Mouse (Mus musculus): ENCODE measurements around the gene Nkapl. TPM values are rescaled to one million over a fixed set of nuclear protein-coding genes. Genes with fewer than 3 reads are reported as not detected.

The Nkapl gene
- 0.20 TPM for polyA plus RNA-seq (2017; shearing (Covaris generic))

DNA sequence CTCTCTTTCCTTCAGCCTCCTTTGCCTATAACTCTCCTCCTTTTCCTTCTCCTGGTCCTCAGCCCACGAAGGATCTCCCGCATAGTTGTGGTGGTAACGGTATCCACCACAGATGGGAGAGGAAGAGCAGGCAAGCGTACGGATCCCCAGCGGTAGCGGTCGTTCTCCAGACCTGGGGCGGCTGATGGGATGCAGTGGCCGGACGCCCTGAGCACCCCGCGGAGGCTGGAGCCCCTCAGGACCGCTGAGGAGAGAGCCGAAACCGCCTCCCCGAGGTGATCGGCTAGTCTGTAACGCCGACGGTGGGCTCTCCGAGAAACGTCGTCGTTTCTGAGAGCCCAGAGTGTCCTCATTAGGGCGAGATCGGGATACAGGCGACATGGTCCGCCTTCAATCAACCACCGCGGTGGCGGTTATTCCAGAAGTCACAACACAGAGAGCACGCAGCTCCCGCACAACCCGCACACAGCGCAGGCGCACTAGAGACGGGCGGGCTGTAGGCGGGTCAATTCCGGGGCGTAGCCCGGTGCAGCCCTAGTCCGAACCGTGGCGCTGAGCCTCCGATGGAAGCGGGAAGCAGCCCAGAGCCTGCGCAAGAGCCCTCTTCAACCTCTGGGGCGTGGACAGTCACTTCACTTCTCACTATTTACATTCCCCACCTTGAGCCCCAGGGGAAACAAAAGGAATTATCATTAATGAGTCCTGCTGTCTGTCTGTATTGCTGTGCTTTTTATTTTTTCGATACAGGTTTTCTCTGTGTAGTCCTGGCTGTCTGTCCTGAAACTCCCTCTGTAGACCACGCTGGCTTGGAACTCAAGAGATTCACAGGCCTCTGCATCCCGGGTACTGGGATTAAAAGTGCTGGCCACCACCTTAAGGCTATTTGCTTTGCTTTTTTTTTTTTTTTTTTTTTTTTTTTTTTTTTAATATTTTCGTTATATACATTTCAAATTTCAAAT is at the start of gene Nkapl:
Gene Nkapl (minus strand): TSS at position 449 of the 959 bp plus-strand sequence.

GRCm38 (mm10) chr13:21501182-21501581 is 32.9 kb upstream of the Nkapl start, which contains the start of gene Gm11273:
TSS of gene Gm11273 (minus strand) at chr13:21501418.

GRCm38 (mm10) chr13:21495080-21495479 is 26.8 kb upstream of the Nkapl start, which contains the start of gene AK157302:
TSS of gene AK157302 (plus strand) at chr13:21495223.

DNA sequence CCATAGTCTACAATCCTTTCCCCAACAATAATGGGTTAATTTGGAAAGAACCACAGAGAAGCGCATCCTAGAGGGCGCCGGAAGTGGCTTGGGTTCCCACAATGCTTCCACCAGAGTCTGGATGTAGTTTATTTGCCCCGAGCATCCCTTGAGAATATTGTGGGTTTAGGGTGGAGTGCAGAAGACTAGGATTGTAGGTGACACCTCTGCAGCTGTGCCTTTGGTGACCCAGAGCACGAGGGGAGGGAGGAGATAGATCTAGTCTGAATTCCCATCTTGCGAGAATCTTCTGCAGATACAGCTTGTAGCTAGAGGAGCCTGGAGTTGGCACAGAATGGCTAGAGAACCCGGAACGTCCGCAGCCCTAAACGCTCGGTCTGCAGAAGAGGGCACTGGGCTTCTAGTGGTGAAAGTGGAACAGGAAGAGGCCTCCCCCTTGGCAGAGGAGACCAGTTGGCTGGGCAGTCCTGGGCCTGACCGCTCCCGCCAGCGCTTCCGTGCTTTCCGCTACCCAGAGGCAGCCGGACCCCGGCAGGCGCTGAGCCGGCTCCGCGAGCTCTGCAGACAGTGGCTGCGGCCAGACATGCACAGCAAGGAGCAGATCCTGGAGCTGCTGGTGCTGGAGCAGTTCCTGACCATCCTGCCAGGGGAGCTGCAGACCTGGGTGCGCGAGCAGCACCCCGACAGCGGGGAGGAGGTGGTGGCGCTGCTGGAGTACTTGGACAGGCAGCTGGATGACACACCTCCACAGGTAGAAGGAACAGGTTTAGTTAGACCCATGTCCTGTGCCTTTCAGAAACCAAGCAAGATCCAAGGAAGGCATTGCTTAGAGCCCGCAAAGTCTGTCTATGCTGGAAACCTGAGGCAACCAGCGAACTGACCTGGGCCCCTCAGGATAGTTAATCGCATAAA is 10.7 kb upstream of the Nkapl start, which contains the start of the genes Zkscan4 and Gm10065:
Gene Zkscan4 (plus strand): TSS at position 149 of the 912 bp plus-strand sequence.
Gene Gm10065 (minus strand): TSS at position 683 of the 912 bp plus-strand sequence.

GRCm38 (mm10) chr13:21453449-21453848 is 14.9 kb downstream of the Nkapl start, which contains the start of gene Zscan26:
TSS of gene Zscan26 (minus strand) at chr13:21453730.

DNA sequence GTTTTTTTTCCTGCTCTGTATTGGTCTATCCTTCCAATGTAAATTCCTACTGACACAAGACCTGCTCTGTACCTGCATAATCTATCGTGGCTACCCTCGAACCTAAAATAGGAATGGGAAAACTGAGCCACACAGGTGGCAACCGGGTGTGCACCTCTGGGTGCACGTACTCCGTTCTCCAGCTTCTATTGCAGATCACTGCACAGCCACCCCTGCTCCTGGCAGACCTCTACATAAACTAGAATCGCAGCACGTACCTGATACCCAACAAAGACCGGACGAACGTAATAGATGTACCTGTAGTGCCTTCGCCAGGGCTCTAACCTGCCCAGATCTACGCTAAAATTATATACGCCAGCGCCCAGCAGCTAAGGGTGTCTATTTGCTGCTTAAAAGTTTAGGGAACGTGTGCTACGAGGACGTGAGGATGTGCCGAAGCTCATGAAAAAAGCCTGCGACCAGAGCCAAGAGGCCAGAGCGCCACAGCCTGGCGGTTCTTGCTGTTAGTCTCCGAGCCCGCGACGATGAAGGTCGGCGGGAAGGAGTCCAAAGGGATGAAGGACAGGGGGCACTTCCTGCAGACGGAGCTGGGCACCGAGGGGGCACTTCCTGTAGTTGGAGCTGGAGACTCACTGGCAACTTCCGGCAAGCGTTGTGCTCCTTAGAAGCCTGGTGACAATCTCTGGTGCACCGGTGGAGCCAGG is 27.7 kb downstream of the Nkapl start, which contains the start of gene Pgbd1:
Gene Pgbd1 (minus strand): TSS at position 556 of the 704 bp plus-strand sequence.

Other genes starting within 250 kb of the Nkapl start
- not detected for gene Gpx5, start 175.8 kb downstream of the Nkapl start, polyA plus RNA-seq (2017; shearing (Covaris generic))
- not detected for gene Gpx6, start 156.4 kb downstream of the Nkapl start, polyA plus RNA-seq (2017; shearing (Covaris generic))
- gene Olfr1367, start 121.6 kb downstream of the Nkapl start, polyA plus RNA-seq (2017; shearing (Covaris generic)) = not detected
- 15.3 TPM for gene Zscan12, start 105.7 kb downstream of the Nkapl start, polyA plus RNA-seq (2017; shearing (Covaris generic))
- gene Zkscan3, start 65.8 kb downstream of the Nkapl start, polyA plus RNA-seq (2017; shearing (Covaris generic)) = 74.5 TPM
- gene Pgbd1, start 27.5 kb downstream of the Nkapl start, polyA plus RNA-seq (2017; shearing (Covaris generic)) = 0.96 TPM
- gene Zscan26, start 14.8 kb downstream of the Nkapl start, polyA plus RNA-seq (2017; shearing (Covaris generic)) = 12.8 TPM
- not detected for gene Zkscan4, start 10.4 kb upstream of the Nkapl start, polyA plus RNA-seq (2017; shearing (Covaris generic))
- gene Gm10065, start 10.9 kb upstream of the Nkapl start, polyA plus RNA-seq (2017; shearing (Covaris generic)) = not detected
- not detected for gene AK157302, start 26.7 kb upstream of the Nkapl start, polyA plus RNA-seq (2017; shearing (Covaris generic))
- gene Gm11273, start 32.9 kb upstream of the Nkapl start, polyA plus RNA-seq (2017; shearing (Covaris generic)) = 11.1 TPM
- gene Zkscan8, start 62.6 kb upstream of the Nkapl start, polyA plus RNA-seq (2017; shearing (Covaris generic)) = 10.4 TPM
- gene Olfr1366, start 74.3 kb upstream of the Nkapl start, polyA plus RNA-seq (2017; shearing (Covaris generic)) = not detected
- gene Olfr1535, start 91.4 kb upstream of the Nkapl start, polyA plus RNA-seq (2017; shearing (Covaris generic)) = 0.20 TPM
- gene Olfr1364, start 113.2 kb upstream of the Nkapl start, polyA plus RNA-seq (2017; shearing (Covaris generic)) = not detected
- gene Olfr1362, start 145.5 kb upstream of the Nkapl start, polyA plus RNA-seq (2017; shearing (Covaris generic)) = not detected
- not detected for gene Olfr11, start 174.0 kb upstream of the Nkapl start, polyA plus RNA-seq (2017; shearing (Covaris generic))
- gene Olfr1361, start 194.9 kb upstream of the Nkapl start, polyA plus RNA-seq (2017; shearing (Covaris generic)) = not detected
- not detected for gene Olfr1360, start 208.9 kb upstream of the Nkapl start, polyA plus RNA-seq (2017; shearing (Covaris generic))
- gene Olfr1359, start 229.6 kb upstream of the Nkapl start, polyA plus RNA-seq (2017; shearing (Covaris generic)) = not detected
- not detected for gene Hist1h2bl, start 247.6 kb upstream of the Nkapl start, polyA plus RNA-seq (2017; shearing (Covaris generic))
- not detected for gene Hist1h2ai, start 247.9 kb upstream of the Nkapl start, polyA plus RNA-seq (2017; shearing (Covaris generic))
- not detected for gene Hist1h3h, start 249.2 kb upstream of the Nkapl start, polyA plus RNA-seq (2017; shearing (Covaris generic))